Mouse (Mus musculus): ENCODE results near the gene Rnf151. TPM values are rescaled to one million over a fixed set of nuclear protein-coding genes. Genes with fewer than 3 reads are reported as not detected.

Rnf151 gene
- polyA plus RNA-seq, 1 experiment from 2014 or later: not detected

Other genes starting within 250 kb of the Rnf151 start
- gene E4f1, start 247.8 kb downstream of the Rnf151 start, polyA plus RNA-seq (2014; fragmentation: Nextera tagmentation; extraction: Ambion mirVana): 23.9 and 26.3 TPM in 2 replicates
- gene Pgp, start 247.7 kb downstream of the Rnf151 start, polyA plus RNA-seq (2014; fragmentation: Nextera tagmentation; extraction: Ambion mirVana): 64.1 and 67.3 TPM in 2 replicates
- gene Bricd5, start 244.2 kb downstream of the Rnf151 start, polyA plus RNA-seq (2014; fragmentation: Nextera tagmentation; extraction: Ambion mirVana): 0.21 and 0.51 TPM in 2 replicates
- gene Mlst8, start 239.0 kb downstream of the Rnf151 start, polyA plus RNA-seq (2014; fragmentation: Nextera tagmentation; extraction: Ambion mirVana): 30.3 and 36.2 TPM in 2 replicates
- gene Caskin1, start 229.5 kb downstream of the Rnf151 start, polyA plus RNA-seq (2014; fragmentation: Nextera tagmentation; extraction: Ambion mirVana): 2.3 and 2.5 TPM in 2 replicates
- gene Traf7, start 190.1 kb downstream of the Rnf151 start, polyA plus RNA-seq (2014; fragmentation: Nextera tagmentation; extraction: Ambion mirVana): 89.3 and 102 TPM in 2 replicates
- 1.8 and 3.1 TPM in 2 replicates for gene Rab26, start 183.9 kb downstream of the Rnf151 start, polyA plus RNA-seq (2014; fragmentation: Nextera tagmentation; extraction: Ambion mirVana)
- 20.8 and 22.5 TPM in 2 replicates for gene Pkd1, start 168.2 kb downstream of the Rnf151 start, polyA plus RNA-seq (2014; fragmentation: Nextera tagmentation; extraction: Ambion mirVana)
- 62.7 and 66.8 TPM in 2 replicates for gene Tsc2, start 85.4 kb downstream of the Rnf151 start, polyA plus RNA-seq (2014; fragmentation: Nextera tagmentation; extraction: Ambion mirVana)
- 19.5 and 23.2 TPM in 2 replicates for gene Nthl1, start 85.4 kb downstream of the Rnf151 start, polyA plus RNA-seq (2014; fragmentation: Nextera tagmentation; extraction: Ambion mirVana)
- 59.3 and 60.4 TPM in 2 replicates for gene Slc9a3r2, start 67.7 kb downstream of the Rnf151 start, polyA plus RNA-seq (2014; fragmentation: Nextera tagmentation; extraction: Ambion mirVana)
- gene Npw, start 59.6 kb downstream of the Rnf151 start, polyA plus RNA-seq (2014; fragmentation: Nextera tagmentation; extraction: Ambion mirVana): 0.31 and 0.54 TPM in 2 replicates
- 36.3 and 42.0 TPM in 2 replicates for gene Zfp598, start 48.4 kb downstream of the Rnf151 start, polyA plus RNA-seq (2014; fragmentation: Nextera tagmentation; extraction: Ambion mirVana)
- gene Syngr3, start 28.1 kb downstream of the Rnf151 start, polyA plus RNA-seq (2014; fragmentation: Nextera tagmentation; extraction: Ambion mirVana): 6.6 and 6.9 TPM in 2 replicates
- gene Gfer, start 21.9 kb downstream of the Rnf151 start, polyA plus RNA-seq (2014; fragmentation: Nextera tagmentation; extraction: Ambion mirVana): 53.0 and 63.3 TPM in 2 replicates
- gene Noxo1, start 21.8 kb downstream of the Rnf151 start, polyA plus RNA-seq (2014; fragmentation: Nextera tagmentation; extraction: Ambion mirVana): 1.5 and 1.7 TPM in 2 replicates
- gene Tbl3, start 10.4 kb downstream of the Rnf151 start, polyA plus RNA-seq (2014; fragmentation: Nextera tagmentation; extraction: Ambion mirVana): 120 and 121 TPM in 2 replicates
- gene Rps2, start 53 bp upstream of the Rnf151 start, polyA plus RNA-seq (2014; fragmentation: Nextera tagmentation; extraction: Ambion mirVana): 1,548 and 1,633 TPM in 2 replicates
- 211 and 216 TPM in 2 replicates for gene Ndufb10, start 6.4 kb upstream of the Rnf151 start, polyA plus RNA-seq (2014; fragmentation: Nextera tagmentation; extraction: Ambion mirVana)
- not detected in 2 replicates for gene Rpl3l, start 9.8 kb upstream of the Rnf151 start, polyA plus RNA-seq (2014; fragmentation: Nextera tagmentation; extraction: Ambion mirVana)
- 24.9 and 27.0 TPM in 2 replicates for gene Msrb1, start 18.6 kb upstream of the Rnf151 start, polyA plus RNA-seq (2014; fragmentation: Nextera tagmentation; extraction: Ambion mirVana)
- 3.1 and 3.4 TPM in 2 replicates for gene Hs3st6, start 34.9 kb upstream of the Rnf151 start, polyA plus RNA-seq (2014; fragmentation: Nextera tagmentation; extraction: Ambion mirVana)
- gene Meiob, start 86.2 kb upstream of the Rnf151 start, polyA plus RNA-seq (2014; fragmentation: Nextera tagmentation; extraction: Ambion mirVana): not detected in 2 replicates
- 27.2 and 28.8 TPM in 2 replicates for gene Hagh, start 122.1 kb upstream of the Rnf151 start, polyA plus RNA-seq (2014; fragmentation: Nextera tagmentation; extraction: Ambion mirVana)
- gene Fahd1, start 132.3 kb upstream of the Rnf151 start, polyA plus RNA-seq (2014; fragmentation: Nextera tagmentation; extraction: Ambion mirVana): 16.6 and 18.5 TPM in 2 replicates
- gene Igfals, start 147.9 kb upstream of the Rnf151 start, polyA plus RNA-seq (2014; fragmentation: Nextera tagmentation; extraction: Ambion mirVana): 0.24 and 0.47 TPM in 2 replicates
- gene Nubp2, start 168.3 kb upstream of the Rnf151 start, polyA plus RNA-seq (2014; fragmentation: Nextera tagmentation; extraction: Ambion mirVana): 65.1 and 66.0 TPM in 2 replicates
- gene Spsb3, start 168.6 kb upstream of the Rnf151 start, polyA plus RNA-seq (2014; fragmentation: Nextera tagmentation; extraction: Ambion mirVana): 36.8 and 42.1 TPM in 2 replicates
- 20.5 and 20.8 TPM in 2 replicates for gene Eme2, start 177.0 kb upstream of the Rnf151 start, polyA plus RNA-seq (2014; fragmentation: Nextera tagmentation; extraction: Ambion mirVana)
- gene Mrps34, start 177.1 kb upstream of the Rnf151 start, polyA plus RNA-seq (2014; fragmentation: Nextera tagmentation; extraction: Ambion mirVana): 82.3 and 84.8 TPM in 2 replicates
- 51.5 and 53.0 TPM in 2 replicates for gene Nme3, start 178.4 kb upstream of the Rnf151 start, polyA plus RNA-seq (2014; fragmentation: Nextera tagmentation; extraction: Ambion mirVana)
- 31.0 and 32.0 TPM in 2 replicates for gene Mapk8ip3, start 218.9 kb upstream of the Rnf151 start, polyA plus RNA-seq (2014; fragmentation: Nextera tagmentation; extraction: Ambion mirVana)
- 201 and 259 TPM in 2 replicates for gene Jpt2, start 242.6 kb upstream of the Rnf151 start, polyA plus RNA-seq (2014; fragmentation: Nextera tagmentation; extraction: Ambion mirVana)

Measured in limb, embryonic 11.5 days (tissue).